Mouse (Mus musculus): ENCODE data around the gene Cela1.
A peak's percentile ranks its signal among the peaks of the same experiment; 100 is the strongest.

Gene Cela1

DNA sequence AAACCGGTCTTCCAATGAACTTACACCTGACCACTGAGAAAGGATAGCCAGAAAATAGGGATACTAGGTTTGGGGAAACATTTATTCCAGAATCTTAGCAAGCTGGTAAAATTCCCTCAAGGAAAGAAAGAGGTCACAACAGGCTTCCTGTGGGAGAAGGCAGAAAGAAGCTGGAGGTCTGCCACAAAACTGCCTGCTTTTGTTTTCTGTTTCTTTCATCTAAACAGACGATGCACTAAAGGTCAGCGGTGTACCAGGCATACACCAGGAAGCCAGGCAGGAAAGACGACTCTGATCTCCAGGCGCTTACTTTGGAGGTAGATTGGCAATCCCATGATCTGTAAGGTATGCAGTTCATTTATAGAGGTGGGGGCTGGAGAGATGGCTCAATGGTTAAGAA is 16.9 kb downstream of the Cela1 start:
- no peak for DNase-seq (ENCODE audit: low spot score)

- no peak for DNase-seq (ENCODE audit: low spot score)
Observed at GRCm38 (mm10) chr15:100670004-100670403, 17.7 kb downstream of the Cela1 start.

GRCm38 (mm10) chr15:100669337-100669736 is 18.4 kb downstream of the Cela1 start, which contains the start of gene Bin2:
Gene Bin2 (minus strand): TSS chr15:100669553.
- no peak for DNase-seq (ENCODE audit: low spot score)

- DNase-seq (ENCODE audit: low spot score), result no peak
Observed at GRCm38 (mm10) chr15:100667871-100668545, 19.7 kb downstream of the Cela1 start.

- no peak for DNase-seq (ENCODE audit: low spot score)
Observed at GRCm38 (mm10) chr15:100667420-100667819, 20.3 kb downstream of the Cela1 start.

DNA sequence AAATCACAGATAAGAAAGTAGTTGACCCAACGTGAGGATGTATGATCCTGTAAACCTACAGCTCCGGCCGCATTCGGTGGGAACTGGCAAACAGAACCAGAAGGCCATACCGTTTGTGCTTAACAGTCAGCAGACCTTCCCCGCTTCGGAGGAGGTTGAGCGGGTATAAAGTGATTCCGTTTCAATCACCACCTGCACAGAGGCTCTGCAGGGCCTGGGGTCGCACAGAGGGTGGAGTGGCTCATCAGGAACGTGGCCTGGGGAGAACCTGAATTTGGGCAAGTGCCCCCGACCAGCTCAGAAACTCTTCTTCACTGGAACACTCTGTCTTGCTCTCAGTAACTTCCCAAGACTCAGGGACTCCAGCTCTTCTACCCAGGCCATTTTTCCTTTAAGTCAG is 20.9 kb downstream of the Cela1 start:
- DNase-seq (ENCODE audit: low spot score), result no peak

DNA sequence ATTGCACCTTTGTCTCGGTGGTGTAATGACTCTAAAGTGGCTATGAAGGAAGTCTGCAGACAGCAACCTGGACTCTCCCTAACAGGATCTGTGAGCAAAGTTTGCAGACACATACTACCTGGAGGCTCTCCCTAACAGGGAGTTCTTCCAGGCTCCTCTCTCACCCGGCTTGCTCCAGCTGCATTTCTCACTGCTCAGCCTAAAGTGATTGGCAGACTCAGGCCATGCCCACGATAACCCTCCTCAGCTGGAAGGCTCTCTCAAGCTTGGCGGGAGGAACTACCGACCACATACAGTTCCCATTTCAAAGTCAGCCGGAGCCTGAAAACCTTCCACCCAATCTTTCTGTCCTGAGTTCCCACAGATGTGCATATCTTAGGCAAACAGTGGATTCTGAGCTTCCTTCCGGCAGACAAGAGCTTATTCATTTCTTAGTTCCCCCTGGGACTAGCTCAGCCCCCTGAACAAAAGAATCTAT is 21.5 kb downstream of the Cela1 start:
- DNase-seq (ENCODE audit: low spot score), result no peak

DNA sequence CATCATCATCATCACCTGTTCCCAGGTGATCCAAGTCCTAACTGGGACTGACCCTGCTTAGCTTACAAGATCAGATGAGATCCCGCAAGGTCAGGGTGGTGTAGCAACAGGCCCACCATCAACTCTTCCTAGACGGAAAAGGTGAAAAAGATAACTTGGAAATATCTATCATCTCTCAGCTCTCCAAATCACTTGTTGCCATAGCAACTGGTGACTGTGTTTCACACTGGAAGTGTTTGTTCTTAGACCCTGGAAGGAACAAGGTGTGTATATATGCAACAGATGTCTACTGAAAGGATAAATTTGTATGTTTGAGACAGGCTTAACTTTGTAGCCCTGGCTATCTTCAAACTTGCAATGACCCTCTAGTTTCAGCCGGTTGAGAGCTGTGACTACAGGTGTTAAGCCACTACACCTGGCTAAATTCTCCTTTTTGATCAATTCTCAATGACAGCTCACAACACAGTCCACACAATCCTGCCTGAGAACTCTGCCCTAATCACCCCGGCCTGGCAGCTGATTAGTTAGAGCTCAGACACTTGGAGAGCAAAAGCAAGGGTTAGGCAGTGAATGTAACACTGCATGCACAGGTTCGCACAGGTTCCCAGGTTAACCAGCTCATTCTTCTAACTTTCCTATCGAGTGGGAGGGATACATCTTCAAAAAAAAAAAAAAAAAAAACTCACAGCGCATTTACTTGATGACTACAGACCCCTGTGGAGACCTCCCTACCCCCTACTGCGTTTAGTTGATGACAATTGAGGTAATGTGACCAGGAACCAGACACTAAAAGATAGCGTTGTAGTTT is 22.1 kb downstream of the Cela1 start:
- no peak for DNase-seq (ENCODE audit: low spot score)

DNA sequence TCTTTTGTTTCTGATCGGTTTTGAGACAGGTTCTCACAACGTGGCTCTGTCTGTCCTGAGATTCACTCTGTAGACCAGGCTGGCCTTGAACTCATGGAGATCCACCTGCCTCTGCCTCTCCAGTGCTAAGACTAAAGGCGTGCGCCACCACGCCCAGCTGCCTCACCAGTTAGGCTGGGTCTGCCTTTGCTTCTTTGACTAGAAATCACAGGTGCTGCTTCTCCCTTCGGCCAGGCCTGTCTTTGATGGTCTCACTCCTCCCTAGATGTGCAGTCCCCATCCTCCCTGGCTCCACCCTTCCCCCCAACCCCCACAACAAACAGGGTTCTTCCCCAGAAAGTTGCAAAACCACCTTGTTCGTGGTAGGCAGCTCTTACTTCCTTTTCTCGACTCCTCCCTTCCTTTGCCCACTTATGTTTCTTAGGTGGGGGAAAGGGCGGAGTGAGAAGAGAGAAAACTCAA is 22.9 kb downstream of the Cela1 start:
- DNase-seq (ENCODE audit: low spot score), result no peak

DNA sequence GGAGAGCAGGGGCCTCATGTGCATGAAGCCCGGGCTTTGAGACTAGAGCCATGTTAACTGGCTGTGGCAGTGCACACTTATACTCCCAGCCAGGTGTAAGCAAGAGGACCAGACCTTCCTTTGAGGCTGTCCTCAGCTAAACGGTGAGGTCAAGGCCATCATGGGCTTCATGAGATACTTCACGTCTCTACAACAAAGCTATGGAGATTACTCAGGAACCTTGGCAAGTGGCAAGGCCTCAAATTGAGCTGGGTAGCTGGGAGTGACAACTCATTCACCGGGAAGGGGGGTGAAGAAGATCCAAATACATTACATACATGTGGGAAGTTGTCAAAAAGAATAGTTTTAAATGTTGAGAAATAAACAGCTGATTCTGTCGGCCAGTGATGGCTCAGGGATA is 26.9 kb downstream of the Cela1 start:
- no peak for DNase-seq (ENCODE audit: low spot score)

DNA sequence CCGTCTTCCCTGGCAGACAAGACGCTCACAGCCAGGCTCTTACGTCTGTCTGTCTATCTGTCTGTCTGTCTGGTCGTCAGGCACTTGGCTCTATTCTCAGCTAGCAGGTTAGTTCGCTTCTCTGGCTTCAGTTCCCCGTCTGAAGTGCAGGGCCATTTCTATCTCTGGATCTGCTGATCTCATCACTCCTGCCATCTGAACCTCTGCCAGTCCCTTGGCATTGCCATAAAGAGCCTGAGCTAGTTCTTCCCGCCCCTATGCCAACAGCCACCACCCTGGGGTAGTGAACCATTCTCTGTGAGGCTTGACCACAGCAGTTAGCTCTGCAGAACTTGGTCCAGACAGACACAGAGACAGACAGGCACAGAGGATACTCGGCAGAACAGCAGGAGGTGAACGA is 27.4 kb downstream of the Cela1 start:
- no peak for DNase-seq (ENCODE audit: low spot score)

DNA sequence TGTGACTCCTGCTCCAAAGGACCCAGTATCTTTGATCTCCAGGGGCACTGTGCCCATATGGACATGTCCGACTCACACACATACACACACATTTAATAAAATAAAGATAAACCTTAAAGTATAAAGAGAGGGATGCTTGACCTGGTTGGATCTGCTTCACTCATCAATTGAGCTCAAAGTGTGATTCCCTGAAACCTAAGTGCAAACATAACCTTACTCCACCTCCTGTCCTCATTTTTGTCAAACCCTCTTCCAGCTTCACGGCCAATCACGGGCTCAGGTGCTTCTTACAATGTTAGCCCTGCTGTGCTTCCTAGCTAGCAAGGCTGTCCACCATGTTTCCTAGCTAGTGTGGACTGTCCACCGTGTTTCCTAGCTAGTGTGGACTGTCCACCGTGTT is 32.5 kb downstream of the Cela1 start:
- no peak for DNase-seq (ENCODE audit: low spot score)

DNA sequence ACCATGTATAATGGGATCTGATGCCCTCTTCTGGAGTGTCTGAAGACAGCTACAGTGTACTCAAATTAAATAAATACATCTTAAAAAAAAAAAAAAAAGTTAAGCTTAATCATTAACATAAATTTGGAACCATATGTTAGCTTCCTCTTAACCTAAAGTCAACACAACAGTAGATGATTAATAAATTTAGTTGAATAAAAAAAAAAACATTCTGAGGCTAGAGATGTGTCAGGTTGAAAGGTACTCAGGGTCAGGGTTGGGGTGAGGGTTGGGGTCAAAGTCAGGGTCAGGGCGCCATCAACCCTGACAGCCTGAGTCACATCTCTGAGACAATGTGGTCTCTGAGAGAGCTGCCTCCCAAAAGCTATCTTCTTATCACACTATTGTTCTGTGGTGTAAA is 33.5 kb downstream of the Cela1 start:
- DNase-seq (ENCODE audit: low spot score), result no peak

DNA sequence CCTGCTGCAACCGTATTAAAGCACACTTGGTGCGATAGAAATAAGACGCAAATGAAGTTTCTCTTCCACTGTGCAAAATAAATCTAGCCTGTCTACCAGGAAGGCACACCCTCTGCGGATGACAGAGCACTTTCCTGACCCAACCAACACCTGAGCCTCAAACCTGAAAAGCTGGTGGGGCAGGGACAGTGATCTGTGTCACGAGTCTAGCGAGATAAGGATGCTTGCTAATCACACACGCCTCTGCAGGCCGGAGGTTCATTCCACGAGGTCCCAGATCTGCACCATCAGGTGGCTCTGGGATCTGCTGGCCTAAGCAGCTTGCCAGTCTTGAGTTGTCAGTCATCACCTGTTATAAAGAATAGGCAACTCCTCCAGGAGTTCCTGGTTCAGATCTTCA is 36.1 kb downstream of the Cela1 start:
- DNase-seq (ENCODE audit: low spot score), result no peak

DNA sequence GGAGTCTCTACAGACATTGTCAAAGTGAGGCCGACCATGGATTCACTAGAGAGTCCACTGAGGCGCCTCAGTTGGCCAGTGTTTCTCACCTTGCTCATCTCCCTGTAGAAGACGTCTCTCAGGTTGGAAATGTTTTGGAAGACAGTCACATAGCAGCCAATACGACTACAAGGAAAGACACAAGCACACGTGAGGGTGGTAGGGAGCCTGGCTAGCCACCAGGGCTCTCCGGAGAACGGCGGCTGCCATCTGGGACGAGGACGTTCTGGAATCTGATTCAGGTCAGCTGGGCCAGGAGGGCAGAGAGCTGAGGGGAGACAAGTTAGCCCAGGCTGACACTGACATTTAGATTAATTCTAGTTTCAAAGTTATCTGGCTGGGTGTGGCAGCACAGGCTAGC is 37.6 kb downstream of the Cela1 start:
- DNase-seq (ENCODE audit: low spot score), result no peak

DNA sequence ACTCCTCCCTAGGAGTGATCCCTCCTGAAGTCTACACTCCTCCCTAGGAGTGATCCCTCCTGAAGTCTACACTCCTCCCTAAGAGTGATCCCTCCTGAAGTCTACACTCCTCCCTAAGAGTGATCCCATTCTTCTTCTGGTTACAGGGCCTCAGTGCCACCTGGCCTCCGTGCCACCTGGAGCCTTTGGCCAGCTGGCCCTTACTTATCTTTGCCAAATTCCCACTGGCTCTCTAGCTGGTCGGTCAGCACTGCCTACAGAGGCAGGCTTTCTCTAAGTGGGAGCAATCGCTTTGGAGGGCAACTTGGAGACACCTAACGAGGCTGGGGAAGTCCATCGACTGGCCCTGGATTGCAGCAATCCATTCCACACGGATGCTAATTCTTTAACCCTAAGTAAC is 41.6 kb downstream of the Cela1 start:
- DNase-seq (ENCODE audit: low spot score), result no peak

DNA sequence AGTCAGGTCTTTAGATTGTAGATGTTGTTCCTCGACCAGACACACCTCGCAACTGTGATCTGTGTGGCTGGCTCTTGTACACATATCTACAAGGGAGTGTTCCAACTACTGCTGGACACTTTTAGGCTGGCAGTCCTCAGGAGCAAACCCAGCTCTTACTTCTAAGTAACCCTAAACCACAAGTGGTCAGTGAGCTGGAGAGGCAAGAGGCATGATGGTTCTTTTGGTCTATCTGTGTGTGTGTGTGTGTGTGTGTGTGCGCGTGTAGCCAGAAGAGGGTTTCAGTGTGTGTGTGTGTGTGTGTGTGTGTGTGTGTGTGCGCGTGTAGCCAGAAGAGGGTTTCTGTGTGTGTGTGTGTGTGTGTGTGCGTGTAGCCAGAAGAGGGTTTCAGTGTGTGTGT is 45.3 kb downstream of the Cela1 start:
- no peak for DNase-seq (ENCODE audit: low spot score)

DNA sequence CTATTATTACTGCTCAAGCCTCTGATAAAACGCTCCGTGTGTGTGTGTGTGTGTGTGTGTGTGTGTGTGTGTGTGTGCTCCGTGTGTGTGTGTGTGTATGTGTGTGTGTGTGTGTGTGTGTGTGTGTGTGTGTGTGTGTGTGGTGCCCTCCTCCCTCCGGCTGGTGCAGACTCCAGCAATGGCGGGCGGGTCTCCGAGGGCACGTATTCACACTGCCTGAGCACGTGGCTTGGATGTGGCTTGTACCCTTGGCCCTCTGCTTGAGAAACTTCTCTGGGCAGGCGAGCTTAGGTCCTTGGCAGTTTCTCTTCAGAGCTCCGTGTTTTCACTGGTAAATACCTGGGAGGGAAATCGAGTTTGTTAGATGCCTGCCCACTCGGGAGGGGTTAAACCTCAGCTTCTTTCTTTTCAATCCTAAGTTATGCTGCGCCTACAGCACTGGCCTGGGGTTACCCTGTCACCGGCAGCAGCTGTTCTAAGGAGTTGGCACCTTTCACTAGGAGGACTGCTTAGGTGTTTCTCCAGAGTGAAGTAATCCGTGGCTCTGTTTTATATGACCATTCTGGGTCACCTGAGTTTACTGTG is 46.4 kb downstream of the Cela1 start:
- no peak for DNase-seq (ENCODE audit: low spot score)

GRCm38 (mm10) chr15:100639972-100640750 is 47.6 kb downstream of the Cela1 start:
- no peak for DNase-seq (ENCODE audit: low spot score)

DNA sequence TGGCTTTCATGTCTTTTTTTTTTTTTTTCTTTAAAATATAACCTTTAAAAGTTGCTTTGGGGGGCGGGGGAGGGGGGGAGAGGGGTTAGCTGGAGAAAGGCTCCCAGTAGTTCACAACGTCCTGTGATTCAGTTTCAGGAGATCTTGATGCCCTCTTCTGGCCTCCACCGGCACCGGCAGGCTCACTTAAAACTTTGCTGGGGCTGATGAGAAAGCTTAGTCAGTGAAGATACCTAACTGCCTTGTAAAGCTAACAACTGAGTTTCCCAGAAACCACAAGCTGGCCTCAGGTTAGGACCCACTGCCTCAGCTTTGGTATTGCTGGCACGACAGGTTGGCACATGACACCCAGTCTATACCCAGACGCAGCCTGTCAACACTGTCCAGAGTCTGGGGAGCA is 50.1 kb downstream of the Cela1 start:
- DNase-seq (ENCODE audit: low spot score), result no peak

DNA sequence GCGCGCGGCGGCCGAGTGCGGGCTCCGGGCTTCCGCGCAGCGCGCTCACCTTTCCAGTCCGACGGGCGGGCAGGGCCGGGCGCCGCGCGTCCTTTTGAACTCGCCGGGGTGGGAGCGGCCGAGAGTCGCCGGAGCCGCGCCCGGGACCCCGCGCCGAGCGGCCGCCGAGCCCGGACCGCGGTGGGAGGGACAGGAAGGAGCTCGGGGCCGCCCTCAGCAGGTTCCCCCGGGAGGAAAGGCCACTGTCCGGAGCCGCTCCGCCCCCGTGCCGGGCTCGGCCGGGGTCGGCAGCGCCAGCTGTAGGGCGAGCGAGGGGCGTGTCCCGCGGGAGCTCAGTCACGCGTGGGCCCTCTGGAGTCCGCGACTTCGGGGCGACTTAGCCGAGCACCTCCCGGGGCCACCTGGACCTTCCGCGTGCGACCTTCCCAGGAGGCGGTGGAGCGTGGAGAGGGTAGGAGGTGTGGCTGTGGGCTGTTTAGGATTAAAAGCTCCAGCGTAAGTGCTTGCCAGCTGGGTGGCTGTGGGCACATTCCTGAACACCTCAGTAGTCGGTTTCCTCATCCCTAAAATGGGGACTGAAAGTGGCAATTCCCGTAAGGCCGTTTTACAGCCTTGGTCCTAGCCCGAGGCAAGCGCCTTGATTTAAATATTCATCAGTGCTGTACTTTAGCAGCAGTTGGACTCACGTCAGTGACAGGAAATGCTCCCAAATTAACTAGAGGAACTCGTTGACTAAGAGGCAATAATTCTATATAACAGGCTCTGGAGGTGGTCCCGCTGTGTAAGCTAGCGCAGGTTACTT is 50.8 kb downstream of the Cela1 start, which contains the start of gene Smagp:
Gene Smagp, minus strand, starts transcription at position 241 of the 802 bp plus-strand sequence.
- peak; percentile 48 for DNase-seq (ENCODE audit: low spot score)

Measured in ovary, postnatal 36 days (tissue).